Mouse (Mus musculus) liver, embryonic 14.5 days (tissue): ENCODE results near the gene Rabl2. TPM values are rescaled to one million over a fixed set of nuclear protein-coding genes. Genes with fewer than 3 reads are reported as not detected.

ENCODE experiments used
- ATAC-seq: fragments of 200-750 bp; cut with Nextera tagmentation; 2 replicates; pipeline ENCODE4 v1.8.0; 2017; ENCODE audit warnings: moderate number of reproducible peaks, mild to moderate bottlenecking, moderate library complexity; ENCODE audit not compliant: insufficient read depth
- DNase-seq, 3 experiments: peaks; one replicate each; pipeline ENCODE4 v3.0.0-alpha.2; 2012 to 2013; ENCODE audit warnings: low read depth in 3 of 3, low spot score in 3 of 3
- H3K27ac ChIP-seq: fragments of 300-500 bp; sonication (generic); 2 replicates; pipeline ENCODE4 v1.5.1; 2014; ENCODE audit warnings: moderate library complexity, mild to moderate bottlenecking, control low read depth, inconsistent platforms
- H3K27me3 ChIP-seq: fragments of 300-500 bp; sonication (generic); 2 replicates; pipeline ENCODE4 v1.6.1; 2014; ENCODE audit warnings: mild to moderate bottlenecking, low read length, moderate library complexity; ENCODE audit not compliant: control insufficient read depth, insufficient read depth
- H3K36me3 ChIP-seq: fragments of 300-500 bp; sonication (generic); replicated peaks from 2 replicates; pipeline ENCODE4 v1.6.1; 2014; ENCODE audit warnings: low read depth; ENCODE audit not compliant: control insufficient read depth, insufficient read depth
- H3K4me1 ChIP-seq, 2 experiments: fragments of 200-500 bp in 1 of 2; fragments of 300-500 bp in 1 of 2; sonication (generic) in 1 of 2; replicated peaks; 2 replicates each; pipeline ENCODE4 v1.6.1; 2012 to 2014; ENCODE audit warnings: antibody characterized with exemption in 1 of 2, inconsistent platforms in 1 of 2, low read length in 1 of 2; ENCODE audit not compliant: control insufficient read depth in 2 of 2, insufficient read depth in 2 of 2
- H3K4me2 ChIP-seq: fragments of 300-500 bp; sonication (generic); 2 replicates; pipeline ENCODE4 v1.6.1; 2014; ENCODE audit warnings: low read depth, mild to moderate bottlenecking, control low read depth, moderate library complexity
- H3K4me3 ChIP-seq, 2 experiments: fragments of 200-500 bp in 1 of 2; fragments of 300-500 bp in 1 of 2; sonication (generic) in 1 of 2; 2 replicates each; pipeline ENCODE4 v1.5.1; 2012 to 2014; ENCODE audit warnings: low read depth in 2 of 2, low read length in 2 of 2, mild to moderate bottlenecking in 2 of 2, control low read depth in 1 of 2, inconsistent platforms in 1 of 2, moderate library complexity in 1 of 2; ENCODE audit not compliant: insufficient read depth in 1 of 2
- H3K9ac ChIP-seq: fragments of 300-500 bp; sonication (generic); replicated peaks from 2 replicates; pipeline ENCODE4 v1.6.1; 2014; ENCODE audit warnings: mild to moderate bottlenecking, control low read depth, moderate library complexity
- H3K9me3 ChIP-seq: fragments of 300-500 bp; sonication (generic); 2 replicates; pipeline ENCODE4 v1.6.1; 2016; ENCODE audit warnings: low read length, mixed read lengths; ENCODE audit not compliant: control insufficient read depth
- CTCF ChIP-seq: IDR thresholded peaks from 2 replicates; pipeline ENCODE4 v1.5.1; 2016; ENCODE audit warnings: antibody characterized with exemption, low read depth, control low read depth
- EP300 ChIP-seq: IDR thresholded peaks from 2 replicates; pipeline ENCODE4 v1.6.1; 2016; ENCODE audit warnings: antibody characterized with exemption, low read depth
- WGBS: fragments of 180-500 bp; shearing (Covaris S2); extraction: QIAGEN DNeasy Blood & Tissue Kit; methylation state at CpG from one replicate; pipeline ENCODE4 v1.1.7; 2014; ENCODE audit not compliant: insufficient replicate concordance; 5-methylcytosine and 5-hydroxymethylcytosine counted together
- polyA plus RNA-seq, 2 experiments: library from polyadenylated mRNA; depleted of rRNA in 1 of 2; stranded (reverse) in 1 of 2; unstranded in 1 of 2; fragments of >200 nt; fragmentation: Nextera tagmentation in 1 of 2; extraction: Ambion mirVana in 1 of 2; gene quantifications; 2 replicates each; pipeline versions ENCODE4 v1.2.1 to v1.2.3; 2012 to 2014

Gene Rabl2
- polyA plus RNA-seq, 2 experiments = 6.2 to 7.5 TPM

GRCm38 (mm10) chr15:89607480-89607879 lies 15.8 kb upstream of the Rabl2 start:
- no peaks in the 10 kb centered on the region for H3K36me3 ChIP-seq
- WGBS = 36% methylated on average over 8 of the region's 8 CpGs
- H3K4me2 ChIP-seq = peak overlapping the region; percentile 1; the same call in 1 of the 2 replicates
- no peaks in the 10 kb centered on the region for H3K27me3 ChIP-seq
- no peak overlapping the region for H3K9ac ChIP-seq
- ATAC-seq = no peak
- TF ChIP-seq CTCF (no peak), EP300 (no peak)
- no peak overlapping the region for H3K4me3 ChIP-seq
- no peaks in the 10 kb centered on the region for H3K9me3 ChIP-seq
- DNase-seq = no peak
- no peaks in the 10 kb centered on the region for H3K4me1 ChIP-seq
- H3K27ac ChIP-seq = no peak overlapping the region

- DNase-seq (no peak), ATAC-seq (no peak)
- H3K4me1 ChIP-seq = no peaks in the 10 kb centered on the region
- TF ChIP-seq EP300 (no peak), CTCF (peak; percentile 7; the same call in 1 of the 2 replicates)
- H3K4me2 ChIP-seq = no peak overlapping the region
- H3K27ac ChIP-seq = no peak overlapping the region
- H3K27me3 ChIP-seq = no peaks in the 10 kb centered on the region
- H3K9ac ChIP-seq = no peak overlapping the region
- no peaks in the 10 kb centered on the region for H3K36me3 ChIP-seq
- H3K4me3 ChIP-seq = no peak overlapping the region
- H3K9me3 ChIP-seq = no peaks in the 10 kb centered on the region
- WGBS = 60% methylated on average over 12 of the region's 12 CpGs
Observed at GRCm38 (mm10) chr15:89605822-89606570, 14.3 kb upstream of the Rabl2 start.

GRCm38 (mm10) chr15:89592548-89592947 lies 825 bp upstream of the Rabl2 start:
- Histone ChIP-seq H3K4me1 (0 out of 4 replicates have a peak, but pooled peaks cover 0 to 3% of the 10 kb centered on the region in 2 experiments), H3K9me3 (no peaks in the 10 kb centered on the region), H3K27ac (no peak overlapping the region), H3K36me3 (no peaks in the 10 kb centered on the region), H3K9ac (no peak overlapping the region), H3K4me3 (no peak overlapping the region), H3K4me2 (no peak overlapping the region), H3K27me3 (no peaks in the 10 kb centered on the region)
- DNase-seq = no peak
- whole genome bisulfite sequencing = 34% methylated on average over 4 of the region's 4 CpGs
- no peak for ATAC-seq
- TF ChIP-seq CTCF (no peak), EP300 (no peak)

GRCm38 (mm10) chr15:89591317-89591716 lies 406 bp downstream of the Rabl2 start:
- ATAC-seq = peak; percentile 36; the same call in 1 of the 2 replicates
- Histone ChIP-seq H3K4me2 (peak overlapping the region; percentile 67), H3K9me3 (no peaks in the 10 kb centered on the region), H3K36me3 (no peaks in the 10 kb centered on the region), H3K4me1 (0 out of 4 replicates have a peak, but pooled peaks cover 0 to 3% of the 10 kb centered on the region in 2 experiments), H3K27ac (no peak overlapping the region), H3K4me3 (peak overlapping the region; percentile 74 to 75), H3K9ac (peak overlapping the region; percentile 57), H3K27me3 (no peaks in the 10 kb centered on the region)
- TF ChIP-seq CTCF (no peak), EP300 (no peak)
- DNase-seq = no peak
- WGBS = 3% methylated on average over 30 of the region's 30 CpGs

- Histone ChIP-seq H3K36me3 (no peaks in the 10 kb centered on the region), H3K27me3 (no peaks in the 10 kb centered on the region), H3K4me3 (no peak overlapping the region), H3K4me1 (0 out of 4 replicates have a peak, but pooled peaks cover 0 to 3% of the 10 kb centered on the region in 2 experiments), H3K4me2 (no peak overlapping the region), H3K9me3 (no peaks in the 10 kb centered on the region), H3K27ac (no peak overlapping the region), H3K9ac (no peak overlapping the region)
- ATAC-seq (no peak), DNase-seq (no peak)
- no peak for TF ChIP-seq EP300
- no peak for TF ChIP-seq CTCF
- 65% methylated on average over 5 of the region's 5 CpGs for whole genome bisulfite sequencing
Observed at GRCm38 (mm10) chr15:89589146-89589545, 2.6 kb downstream of the Rabl2 start.
